Mouse (Mus musculus) hindbrain, embryonic 12.5 days (tissue): Measurements from ENCODE around the gene Creb3l1. TPM values are rescaled to one million over a fixed set of nuclear protein-coding genes. Genes with fewer than 3 reads are reported as not detected.
A peak's percentile ranks its signal among the peaks of the same experiment; 100 is the strongest.

Experiments used
- ATAC-seq: fragments of 200-750 bp; cut with Nextera tagmentation; 2 replicates; pipeline ENCODE4 v1.8.0; 2017; ENCODE audit warnings: moderate TSS enrichment; ENCODE audit not compliant: low FRiP score
- H3K27ac ChIP-seq: fragments of 300-500 bp; sonication (generic); 2 replicates; pipeline ENCODE4 v1.5.1; 2016; ENCODE audit warnings: mild to moderate bottlenecking
- H3K27me3 ChIP-seq: fragments of 300-500 bp; sonication (generic); 2 replicates; pipeline ENCODE4 v1.6.1; 2016; ENCODE audit warnings: mild to moderate bottlenecking
- H3K36me3 ChIP-seq: fragments of 300-500 bp; sonication (generic); 2 replicates; pipeline ENCODE4 v1.6.1; 2016; ENCODE audit warnings: mild to moderate bottlenecking
- H3K4me1 ChIP-seq: fragments of 300-500 bp; sonication (generic); 2 replicates; pipeline ENCODE4 v1.6.1; 2016
- H3K4me2 ChIP-seq: fragments of 300-500 bp; sonication (generic); replicated peaks from 2 replicates; pipeline ENCODE4 v1.6.1; 2016; ENCODE audit warnings: mild to moderate bottlenecking
- H3K4me3 ChIP-seq: fragments of 300-500 bp; sonication (generic); 2 replicates; pipeline ENCODE4 v1.5.1; 2016; ENCODE audit warnings: mild to moderate bottlenecking
- H3K9ac ChIP-seq: fragments of 300-500 bp; sonication (generic); 2 replicates; pipeline ENCODE4 v1.6.1; 2016; ENCODE audit warnings: mild to moderate bottlenecking, moderate library complexity
- H3K9me3 ChIP-seq: fragments of 300-500 bp; sonication (generic); replicated peaks from 2 replicates; pipeline ENCODE4 v1.6.1; 2016; ENCODE audit warnings: mild to moderate bottlenecking
- WGBS: fragments of 180-500 bp; shearing (Covaris S2); methylation state at CpG from one replicate; pipeline ENCODE4 v1.1.7; 2016; 5-methylcytosine and 5-hydroxymethylcytosine counted together
- polyA plus RNA-seq: library from polyadenylated mRNA; unstranded; fragments of >200 nt; fragmentation: Nextera tagmentation; extraction: Ambion mirVana; gene quantifications from 2 replicates; pipeline ENCODE4 v1.2.1, GENCODE M21; 2016

The Creb3l1 gene
- polyA plus RNA-seq, 1 experiment from 2014 or later, result 2.1 TPM

- Histone ChIP-seq H3K4me1 (peaks cover 18% of the 10 kb centered on the region), H3K4me3 (no peak overlapping the region), H3K9me3 (no peaks in the 10 kb centered on the region), H3K4me2 (no peak overlapping the region), H3K9ac (no peak overlapping the region), H3K27me3 (peaks cover 15% of the 10 kb centered on the region), H3K36me3 (no peaks in the 10 kb centered on the region), H3K27ac (no peak overlapping the region)
- ATAC-seq, result no peak
- WGBS, result 3% methylated on average over 3 of the region's 3 CpGs
These were observed 36.8 kb downstream of the Creb3l1 start for GRCm38 (mm10) chr2:91987542-91987941.

- 6% methylated on average over 5 of the region's 5 CpGs for WGBS
- no peak overlapping the region for H3K27ac ChIP-seq
- no peaks in the 10 kb centered on the region for H3K9me3 ChIP-seq
- H3K36me3 ChIP-seq, result no peaks in the 10 kb centered on the region
- no peak overlapping the region for H3K4me2 ChIP-seq
- no peak overlapping the region for H3K9ac ChIP-seq
- H3K4me3 ChIP-seq, result no peak overlapping the region
- peak; percentile 19; the same call in 1 of the 2 replicates for ATAC-seq
- H3K27me3 ChIP-seq, result peaks cover 15% of the 10 kb centered on the region; the same call in 1 of the 2 replicates
- H3K4me1 ChIP-seq, result peaks cover 18% of the 10 kb centered on the region
These were observed 38.2 kb downstream of the Creb3l1 start for GRCm38 (mm10) chr2:91986071-91986470.

- Histone ChIP-seq H3K9ac (no peak overlapping the region; the same call in 1 of the 2 replicates), H3K27me3 (peaks cover 15% of the 10 kb centered on the region; the same call in 1 of the 2 replicates), H3K9me3 (no peaks in the 10 kb centered on the region), H3K27ac (peak overlapping the region; percentile 61), H3K36me3 (no peaks in the 10 kb centered on the region), H3K4me3 (no peak overlapping the region), H3K4me1 (peaks cover 23% of the 10 kb centered on the region), H3K4me2 (peak overlapping the region; percentile 40)
- no peak for ATAC-seq
- WGBS, result 33% methylated on average over 9 of the region's 9 CpGs
These were observed 39.3 kb downstream of the Creb3l1 start for GRCm38 (mm10) chr2:91984906-91985525.

GRCm38 (mm10) chr2:91984439-91984838 lies 39.9 kb downstream of the Creb3l1 start:
- no peak overlapping the region; the same call in 1 of the 2 replicates for H3K9ac ChIP-seq
- H3K27ac ChIP-seq, result peak overlapping the region; percentile 61
- H3K36me3 ChIP-seq, result no peaks in the 10 kb centered on the region
- WGBS, result 1% methylated on average over 7 of the region's 13 CpGs
- H3K9me3 ChIP-seq, result no peaks in the 10 kb centered on the region
- H3K27me3 ChIP-seq, result peaks cover 15% of the 10 kb centered on the region; the same call in 1 of the 2 replicates
- ATAC-seq, result peak; percentile 66
- H3K4me1 ChIP-seq, result peaks cover 25% of the 10 kb centered on the region
- peak overlapping the region; percentile 40 for H3K4me2 ChIP-seq
- 0 out of 2 replicates have a peak overlapping the region, but pooled peaks have one; percentile 1 for H3K4me3 ChIP-seq

- Histone ChIP-seq H3K4me3 (no peak overlapping the region), H3K36me3 (no peaks in the 10 kb centered on the region), H3K9me3 (no peaks in the 10 kb centered on the region), H3K27me3 (peaks cover 36% of the 10 kb centered on the region), H3K4me2 (no peak overlapping the region), H3K9ac (no peak overlapping the region), H3K27ac (no peak overlapping the region), H3K4me1 (peaks cover 34% of the 10 kb centered on the region)
- 14% methylated on average over 5 of the region's 5 CpGs for WGBS
- no peak for ATAC-seq
These were observed 43.5 kb downstream of the Creb3l1 start for GRCm38 (mm10) chr2:91980830-91981229.

- 5% methylated on average over 4 of the region's 4 CpGs for WGBS
- Histone ChIP-seq H3K27me3 (peaks cover 41% of the 10 kb centered on the region), H3K27ac (no peak overlapping the region), H3K36me3 (no peaks in the 10 kb centered on the region), H3K4me3 (no peak overlapping the region), H3K4me1 (peaks cover 39% of the 10 kb centered on the region), H3K4me2 (no peak overlapping the region), H3K9ac (no peak overlapping the region), H3K9me3 (no peaks in the 10 kb centered on the region)
- ATAC-seq, result no peak
These were observed 44.1 kb downstream of the Creb3l1 start for GRCm38 (mm10) chr2:91980245-91980644.

- H3K9ac ChIP-seq, result no peak overlapping the region
- H3K36me3 ChIP-seq, result no peaks in the 10 kb centered on the region
- H3K9me3 ChIP-seq, result no peaks in the 10 kb centered on the region
- no peak for ATAC-seq
- H3K4me3 ChIP-seq, result no peak overlapping the region
- peaks cover 28% of the 10 kb centered on the region for H3K4me1 ChIP-seq
- WGBS, result 22% methylated on average over 2 of the region's 2 CpGs
- H3K27me3 ChIP-seq, result peaks cover 58% of the 10 kb centered on the region
- no peak overlapping the region for H3K4me2 ChIP-seq
- no peak overlapping the region for H3K27ac ChIP-seq
These were observed 45.8 kb downstream of the Creb3l1 start for GRCm38 (mm10) chr2:91978547-91978946.

- peaks cover 64% of the 10 kb centered on the region for H3K27me3 ChIP-seq
- no peak for ATAC-seq
- no peak overlapping the region for H3K9ac ChIP-seq
- H3K9me3 ChIP-seq, result no peaks in the 10 kb centered on the region
- 80% methylated on average over 4 of the region's 4 CpGs for WGBS
- peaks cover 31% of the 10 kb centered on the region for H3K4me1 ChIP-seq
- H3K36me3 ChIP-seq, result no peaks in the 10 kb centered on the region
- no peak overlapping the region for H3K27ac ChIP-seq
- no peak overlapping the region for H3K4me2 ChIP-seq
- H3K4me3 ChIP-seq, result no peak overlapping the region
These were observed 46.3 kb downstream of the Creb3l1 start for GRCm38 (mm10) chr2:91977960-91978359.

- H3K27ac ChIP-seq, result no peak within 1 kb of the TSS
- H3K9me3 ChIP-seq, result no peaks in the 10 kb centered on the region
- H3K9ac ChIP-seq, result peak within 1 kb of the TSS; percentile 32
- peak; percentile 20; the same call in 1 of the 2 replicates for ATAC-seq
- peaks cover 77% of the 10 kb centered on the region for H3K27me3 ChIP-seq
- H3K36me3 ChIP-seq, result no peaks in the 10 kb centered on the region
- H3K4me2 ChIP-seq, result peak within 1 kb of the TSS; percentile 62
- peak within 1 kb of the TSS; percentile 38 for H3K4me3 ChIP-seq
- peaks cover 47% of the 10 kb centered on the region for H3K4me1 ChIP-seq
- WGBS, result 1% methylated on average over 75 of the region's 79 CpGs
These were observed 48.4 kb downstream of the Creb3l1 start, which contains the start of gene Dgkz for GRCm38 (mm10) chr2:91975581-91976541. Gene Dgkz (minus strand): TSS chr2:91975864.

- H3K36me3 ChIP-seq, result no peaks in the 10 kb centered on the region
- H3K4me3 ChIP-seq, result no peak overlapping the region
- no peak overlapping the region for H3K4me2 ChIP-seq
- no peak overlapping the region for H3K27ac ChIP-seq
- no peaks in the 10 kb centered on the region for H3K9me3 ChIP-seq
- 24% methylated on average over 7 of the region's 7 CpGs for whole genome bisulfite sequencing
- H3K4me1 ChIP-seq, result peaks cover 37% of the 10 kb centered on the region
- no peak overlapping the region for H3K9ac ChIP-seq
- ATAC-seq, result no peak
- peaks cover 77% of the 10 kb centered on the region for H3K27me3 ChIP-seq
These were observed 50.7 kb downstream of the Creb3l1 start for GRCm38 (mm10) chr2:91973416-91974135.

- no peaks in the 10 kb centered on the region for H3K9me3 ChIP-seq
- no peak for ATAC-seq
- H3K9ac ChIP-seq, result no peak overlapping the region
- 0 out of 2 replicates have a peak overlapping the region, but pooled peaks have one; percentile 35 for H3K27ac ChIP-seq
- peaks cover 33% of the 10 kb centered on the region for H3K4me1 ChIP-seq
- peak overlapping the region; percentile 35; the same call in 1 of the 2 replicates for H3K4me2 ChIP-seq
- 38% methylated on average over 13 of the region's 13 CpGs for WGBS
- H3K27me3 ChIP-seq, result peaks cover 65% of the 10 kb centered on the region
- H3K4me3 ChIP-seq, result no peak overlapping the region
- H3K36me3 ChIP-seq, result no peaks in the 10 kb centered on the region
These were observed 52.2 kb downstream of the Creb3l1 start for GRCm38 (mm10) chr2:91972121-91972566.
